Comparison of ENCODE assay signal across 17 mouse cellular contexts in genomic region chr11:39923977-39924527, GRCm38 (mm10).
DNase-seq lines count a peak whose midpoint lies in the region; ATAC-seq and TF ChIP-seq lines count a peak whose summit lies in the region.
"Had no signal": no experiment of that assay in that cellular context is flagged by ENCODE, and none has a peak within 500 bp of the region (broad histone marks: within the 10 kb centered on the region; RNA-seq: fewer than 3 reads in every experiment).

No protein-coding gene starts in this region.

- no peaks in the 10 kb centered on the region for H3K9me3 ChIP-seq in hindbrain, embryonic 11.5 days (ENCODE audit: control insufficient read depth, low read length)
- H3K9me3 ChIP-seq in hindbrain, embryonic 13.5 days, result no peaks in the 10 kb centered on the region
- no peaks in the 10 kb centered on the region for H3K9me3 ChIP-seq in hindbrain, embryonic 12.5 days (replicated peaks)
- H3K9me3 ChIP-seq: limb, embryonic 10.5 days had no signal

- H3K4me2 ChIP-seq in hindbrain, embryonic 11.5 days (replicated peaks; ENCODE audit: low read depth, low read length), result no peak overlapping the region
- no peak overlapping the region for H3K4me2 ChIP-seq in hindbrain, embryonic 13.5 days
- no peak overlapping the region for H3K4me2 ChIP-seq in hindbrain, embryonic 12.5 days (replicated peaks)
- H3K4me2 ChIP-seq: heart, embryonic 11.5 days; liver, embryonic 11.5 days had no signal

- H3K27ac ChIP-seq in hindbrain, embryonic 11.5 days (ENCODE audit: low read depth, low read length), result no peak overlapping the region
- H3K27ac ChIP-seq in hindbrain, embryonic 13.5 days, result no peak overlapping the region
- H3K27ac ChIP-seq in hindbrain, embryonic 12.5 days, result no peak overlapping the region
- H3K27ac ChIP-seq in layer of hippocampus, adult 2 months, result no peak overlapping the region
- H3K27ac ChIP-seq in cerebellum, adult 2 months (ENCODE audit: insufficient read depth, low read length), result no peak overlapping the region
- H3K27ac ChIP-seq: limb, embryonic 10.5 days had no signal

- TF ChIP-seq CTCF in layer of hippocampus, adult 2 months (conservative IDR thresholded peaks at IDR 0.05), result no peak
- no peak for TF ChIP-seq CTCF in cerebellum, adult 2 months (IDR thresholded peaks at IDR 0.05; ENCODE audit: borderline replicate concordance, insufficient read depth, low read depth, low read length)

- DNase-seq in embryo, embryonic 10 days (ENCODE audit: low spot score), result peak; percentile 31
- DNase-seq in embryo, embryonic 9.5 days (ENCODE audit: extremely low spot score), result no peak
- DNase-seq in hindbrain, embryonic 11.5 days (ENCODE audit: low spot score), result peak; percentile 26
- DNase-seq in retina, embryonic 14.5 days (ENCODE audit: low spot score), result peak; percentile 21
- DNase-seq in layer of hippocampus, adult 2 months (ENCODE audit: low spot score in 2 of 2), result no peak
- DNase-seq in cerebellum, adult 2 months, result no peak
- DNase-seq: gastrocnemius, postnatal 36 days; heart, postnatal 14 days; lung, adult 2 months; lung, postnatal 36 days; right cerebral cortex, postnatal 4 days; thymus, postnatal 36 days had no signal

- H3K4me1 ChIP-seq in hindbrain, embryonic 11.5 days (replicated peaks; ENCODE audit: control insufficient read depth, insufficient read depth, low read length), result no peaks in the 10 kb centered on the region
- H3K4me1 ChIP-seq in hindbrain, embryonic 13.5 days (replicated peaks), result no peaks in the 10 kb centered on the region
- peaks cover 4% of the 10 kb centered on the region; the same call in 1 of the 2 replicates for H3K4me1 ChIP-seq in hindbrain, embryonic 12.5 days
- H3K4me1 ChIP-seq in cerebellum, adult 2 months (ENCODE audit: control insufficient read depth, insufficient read depth, low read length), result no peaks in the 10 kb centered on the region

- no peaks in the 10 kb centered on the region for H3K27me3 ChIP-seq in hindbrain, embryonic 11.5 days (ENCODE audit: control insufficient read depth, insufficient read depth, low read length)
- H3K27me3 ChIP-seq in hindbrain, embryonic 13.5 days, result no peaks in the 10 kb centered on the region
- H3K27me3 ChIP-seq in hindbrain, embryonic 12.5 days, result no peaks in the 10 kb centered on the region
- H3K27me3 ChIP-seq in cerebellum, adult 2 months (ENCODE audit: control insufficient read depth, insufficient read depth, low read length), result no peaks in the 10 kb centered on the region

- TF ChIP-seq POLR2A in cerebellum, adult 2 months (IDR thresholded peaks at IDR 0.05; ENCODE audit: borderline replicate concordance, insufficient read depth, low read length), result no peak

- no peak overlapping the region for H3K4me3 ChIP-seq in hindbrain, embryonic 11.5 days (ENCODE audit: low read depth, low read length)
- no peak overlapping the region for H3K4me3 ChIP-seq in hindbrain, embryonic 13.5 days
- H3K4me3 ChIP-seq in hindbrain, embryonic 12.5 days, result no peak overlapping the region
- H3K4me3 ChIP-seq in layer of hippocampus, adult 2 months, result no peak overlapping the region
- no peak overlapping the region for H3K4me3 ChIP-seq in cerebellum, adult 2 months (replicated peaks; ENCODE audit: insufficient read depth, low read depth, low read length)
- H3K4me3 ChIP-seq: limb, embryonic 10.5 days had no signal

- peak; percentile 77 for ATAC-seq in hindbrain, embryonic 11.5 days (ENCODE audit: low FRiP score)
- no peak for ATAC-seq in hindbrain, embryonic 13.5 days (ENCODE audit: low FRiP score)
- peak; percentile 73; the same call in 1 of the 2 replicates for ATAC-seq in hindbrain, embryonic 12.5 days (ENCODE audit: low FRiP score)

- no peaks in the 10 kb centered on the region for H3K36me3 ChIP-seq in hindbrain, embryonic 11.5 days (ENCODE audit: control insufficient read depth, insufficient read depth, low read length)
- no peaks in the 10 kb centered on the region for H3K36me3 ChIP-seq in hindbrain, embryonic 13.5 days
- H3K36me3 ChIP-seq in hindbrain, embryonic 12.5 days, result no peaks in the 10 kb centered on the region
- H3K36me3 ChIP-seq: limb, embryonic 10.5 days had no signal

- no peak overlapping the region for H3K9ac ChIP-seq in hindbrain, embryonic 11.5 days (ENCODE audit: low read depth, low read length)
- no peak overlapping the region for H3K9ac ChIP-seq in hindbrain, embryonic 13.5 days
- no peak overlapping the region for H3K9ac ChIP-seq in hindbrain, embryonic 12.5 days

- 44% methylated on average over 6 of the region's 6 CpGs for WGBS in hindbrain, embryonic 11.5 days
- WGBS in hindbrain, embryonic 13.5 days, result 30% methylated on average over 6 of the region's 6 CpGs
- WGBS in hindbrain, embryonic 12.5 days, result 31% methylated on average over 6 of the region's 6 CpGs
- 18% methylated on average over 6 of the region's 6 CpGs for WGBS in cerebellum, adult 2 months

Comparison
In these comparisons a context has a peak if more than half of its experiments do, and no peak if none do; other contexts are left out.
1. DNase-seq: peak in embryo, embryonic 10 days (single experiment), hindbrain, embryonic 11.5 days (single experiment) and retina, embryonic 14.5 days (single experiment); none in embryo, embryonic 9.5 days (single experiment), layer of hippocampus, adult 2 months (0 of 2) and cerebellum, adult 2 months (0 of 2).